Mouse (Mus musculus): ENCODE measurements around the gene Unc5c. TPM values are rescaled to one million over a fixed set of nuclear protein-coding genes. Genes with fewer than 3 reads are reported as not detected.

Gene Unc5c
- polyA plus RNA-seq, 1 experiment from 2014 or later = 0.35 TPM

- DNase-seq = no peak
- Histone ChIP-seq H3K9me3 (replicated peaks) (no peaks in the 10 kb centered on the region), H3K36me3 (no peaks in the 10 kb centered on the region), H3K27ac (no peak overlapping the region), H3K27me3 (no peaks in the 10 kb centered on the region), H3K4me2 (no peak overlapping the region), H3K4me1 (replicated peaks) (no peaks in the 10 kb centered on the region), H3K4me3 (replicated peaks) (no peak overlapping the region), H3K9ac (no peak overlapping the region)
- no peak for ATAC-seq (ENCODE audit: low read depth)
Observed at GRCm38 (mm10) chr3:141581190-141581891, 116.3 kb downstream of the Unc5c start.

GRCm38 (mm10) chr3:141581892-141582214, 116.8 kb downstream of the Unc5c start:
- no peaks in the 10 kb centered on the region for H3K27me3 ChIP-seq
- H3K4me1 ChIP-seq (replicated peaks) = no peaks in the 10 kb centered on the region
- ATAC-seq (ENCODE audit: low read depth) = no peak
- no peaks in the 10 kb centered on the region for H3K36me3 ChIP-seq
- H3K9ac ChIP-seq = no peak overlapping the region
- DNase-seq = no peak
- no peak overlapping the region for H3K4me3 ChIP-seq (replicated peaks)
- H3K27ac ChIP-seq = no peak overlapping the region
- H3K9me3 ChIP-seq (replicated peaks) = no peaks in the 10 kb centered on the region
- no peak overlapping the region for H3K4me2 ChIP-seq

- no peaks in the 10 kb centered on the region for H3K9me3 ChIP-seq (replicated peaks)
- 73% methylated on average over 1 of the region's 1 CpGs for WGBS (ENCODE audit: insufficient replicate concordance)
- H3K4me2 ChIP-seq = no peak overlapping the region
- DNase-seq (no peak), ATAC-seq (ENCODE audit: low read depth) (no peak)
- no peak overlapping the region for H3K9ac ChIP-seq
- no peaks in the 10 kb centered on the region for H3K36me3 ChIP-seq
- no peak overlapping the region for H3K27ac ChIP-seq
- no peaks in the 10 kb centered on the region for H3K4me1 ChIP-seq (replicated peaks)
- H3K4me3 ChIP-seq (replicated peaks) = no peak overlapping the region
- H3K27me3 ChIP-seq = no peaks in the 10 kb centered on the region
Observed at GRCm38 (mm10) chr3:141583180-141583579, 118.2 kb downstream of the Unc5c start.

- Histone ChIP-seq H3K27me3 (no peaks in the 10 kb centered on the region), H3K9ac (no peak overlapping the region), H3K4me3 (replicated peaks) (no peak overlapping the region), H3K9me3 (replicated peaks) (no peaks in the 10 kb centered on the region), H3K4me2 (no peak overlapping the region), H3K36me3 (no peaks in the 10 kb centered on the region), H3K4me1 (replicated peaks) (no peaks in the 10 kb centered on the region), H3K27ac (no peak overlapping the region)
- 58% methylated on average over 4 of the region's 4 CpGs for WGBS (ENCODE audit: insufficient replicate concordance)
- ATAC-seq (ENCODE audit: low read depth) (no peak), DNase-seq (no peak)
Observed at GRCm38 (mm10) chr3:141589392-141590012, 124.5 kb downstream of the Unc5c start.

- no peaks in the 10 kb centered on the region for H3K27me3 ChIP-seq
- H3K4me1 ChIP-seq (replicated peaks) = no peaks in the 10 kb centered on the region
- no peak overlapping the region for H3K4me2 ChIP-seq
- ATAC-seq (ENCODE audit: low read depth) (no peak), DNase-seq (no peak)
- H3K9ac ChIP-seq = no peak overlapping the region
- no peaks in the 10 kb centered on the region for H3K9me3 ChIP-seq (replicated peaks)
- H3K36me3 ChIP-seq = no peaks in the 10 kb centered on the region
- H3K27ac ChIP-seq = no peak overlapping the region
- WGBS (ENCODE audit: insufficient replicate concordance) = 75% methylated on average over 5 of the region's 5 CpGs
- H3K4me3 ChIP-seq (replicated peaks) = no peak overlapping the region
Observed at GRCm38 (mm10) chr3:141593249-141593648, 128.2 kb downstream of the Unc5c start.

- no peak overlapping the region for H3K4me3 ChIP-seq (replicated peaks)
- no peak for ATAC-seq (ENCODE audit: low read depth)
- no peaks in the 10 kb centered on the region for H3K36me3 ChIP-seq
Observed at GRCm38 (mm10) chr3:141594120-141594519, 129.1 kb downstream of the Unc5c start.

GRCm38 (mm10) chr3:141595073-141595472, 130.1 kb downstream of the Unc5c start:
- 43% methylated on average over 3 of the region's 3 CpGs for WGBS (ENCODE audit: insufficient replicate concordance)

More at GRCm38 (mm10) chr3:141594120-141594519, 129.1 kb downstream of the Unc5c start:
- Histone ChIP-seq H3K27me3 (no peaks in the 10 kb centered on the region), H3K4me2 (no peak overlapping the region), H3K9me3 (replicated peaks) (no peaks in the 10 kb centered on the region), H3K9ac (no peak overlapping the region), H3K27ac (no peak overlapping the region), H3K4me1 (replicated peaks) (no peaks in the 10 kb centered on the region)
- 68% methylated on average over 5 of the region's 5 CpGs for WGBS (ENCODE audit: insufficient replicate concordance)
- no peak for DNase-seq

GRCm38 (mm10) chr3:141596461-141596860, 131.4 kb downstream of the Unc5c start:
- H3K27me3 ChIP-seq = no peaks in the 10 kb centered on the region
- ATAC-seq (ENCODE audit: low read depth) (no peak), DNase-seq (no peak)
- no peak overlapping the region for H3K4me3 ChIP-seq (replicated peaks)
- WGBS (ENCODE audit: insufficient replicate concordance) = 48% methylated on average over 3 of the region's 3 CpGs
- H3K4me1 ChIP-seq (replicated peaks) = no peaks in the 10 kb centered on the region
- no peak overlapping the region for H3K4me2 ChIP-seq
- no peak overlapping the region for H3K9ac ChIP-seq
- no peaks in the 10 kb centered on the region for H3K36me3 ChIP-seq
- no peaks in the 10 kb centered on the region for H3K9me3 ChIP-seq (replicated peaks)
- no peak overlapping the region for H3K27ac ChIP-seq

More at GRCm38 (mm10) chr3:141595073-141595472, 130.1 kb downstream of the Unc5c start:
- Histone ChIP-seq H3K27me3 (no peaks in the 10 kb centered on the region), H3K4me2 (no peak overlapping the region), H3K9ac (no peak overlapping the region), H3K4me3 (replicated peaks) (no peak overlapping the region), H3K36me3 (no peaks in the 10 kb centered on the region), H3K9me3 (replicated peaks) (no peaks in the 10 kb centered on the region), H3K27ac (no peak overlapping the region), H3K4me1 (replicated peaks) (no peaks in the 10 kb centered on the region)
- DNase-seq (no peak), ATAC-seq (ENCODE audit: low read depth) (no peak)

GRCm38 (mm10) chr3:141596881-141597280, 131.9 kb downstream of the Unc5c start:
- no peak overlapping the region for H3K4me2 ChIP-seq
- 55% methylated on average over 1 of the region's 1 CpGs for WGBS (ENCODE audit: insufficient replicate concordance)
- H3K4me1 ChIP-seq (replicated peaks) = no peaks in the 10 kb centered on the region
- no peak overlapping the region for H3K9ac ChIP-seq
- no peaks in the 10 kb centered on the region for H3K27me3 ChIP-seq
- H3K4me3 ChIP-seq (replicated peaks) = no peak overlapping the region
- no peaks in the 10 kb centered on the region for H3K36me3 ChIP-seq
- no peak overlapping the region for H3K27ac ChIP-seq
- H3K9me3 ChIP-seq (replicated peaks) = no peaks in the 10 kb centered on the region
- ATAC-seq (ENCODE audit: low read depth) (no peak), DNase-seq (no peak)

GRCm38 (mm10) chr3:141597974-141598373, 133.0 kb downstream of the Unc5c start:
- Histone ChIP-seq H3K27me3 (no peaks in the 10 kb centered on the region), H3K9ac (no peak overlapping the region), H3K4me1 (replicated peaks) (no peaks in the 10 kb centered on the region), H3K4me3 (replicated peaks) (no peak overlapping the region), H3K9me3 (replicated peaks) (no peaks in the 10 kb centered on the region), H3K36me3 (no peaks in the 10 kb centered on the region), H3K4me2 (no peak overlapping the region), H3K27ac (no peak overlapping the region)
- ATAC-seq (ENCODE audit: low read depth) (no peak), DNase-seq (no peak)
- 63% methylated on average over 2 of the region's 2 CpGs for WGBS (ENCODE audit: insufficient replicate concordance)

GRCm38 (mm10) chr3:141598936-141599335, 133.9 kb downstream of the Unc5c start:
- no peak overlapping the region for H3K4me2 ChIP-seq
- no peak overlapping the region for H3K4me3 ChIP-seq (replicated peaks)
- H3K27me3 ChIP-seq = no peaks in the 10 kb centered on the region
- no peaks in the 10 kb centered on the region for H3K9me3 ChIP-seq (replicated peaks)
- no peak overlapping the region for H3K27ac ChIP-seq
- H3K9ac ChIP-seq = no peak overlapping the region
- ATAC-seq (ENCODE audit: low read depth) (no peak), DNase-seq (no peak)
- no peaks in the 10 kb centered on the region for H3K36me3 ChIP-seq
- WGBS (ENCODE audit: insufficient replicate concordance) = 53% methylated on average over 2 of the region's 2 CpGs
- no peaks in the 10 kb centered on the region for H3K4me1 ChIP-seq (replicated peaks)

GRCm38 (mm10) chr3:141601072-141601549, 136.1 kb downstream of the Unc5c start:
- DNase-seq (no peak), ATAC-seq (ENCODE audit: low read depth) (no peak)
- no peak overlapping the region for H3K9ac ChIP-seq
- no peak overlapping the region for H3K27ac ChIP-seq
- no peaks in the 10 kb centered on the region for H3K9me3 ChIP-seq (replicated peaks)
- 41% methylated on average over 6 of the region's 6 CpGs for WGBS (ENCODE audit: insufficient replicate concordance)
- no peaks in the 10 kb centered on the region for H3K27me3 ChIP-seq
- H3K4me1 ChIP-seq (replicated peaks) = no peaks in the 10 kb centered on the region
- no peak overlapping the region for H3K4me2 ChIP-seq
- H3K36me3 ChIP-seq = no peaks in the 10 kb centered on the region
- H3K4me3 ChIP-seq (replicated peaks) = no peak overlapping the region
